Mouse (Mus musculus) mouse trophoblast stem cell (cell line): Measurements from ENCODE around the gene Ccdc54.

ENCODE experiments used
- in situ Hi-C, 2 experiments: fragments of 300-500 bp; cut with MseI, MboI; formaldehyde crosslinking; loops; 2 replicates in 1 of 2; 3 replicates in 1 of 2; pipeline ENCODE4 v1.15.1; 2025

Ccdc54 gene

GRCm38 (mm10) chr16:50591054-50591453, at the start of gene Ccdc54:
Gene Ccdc54, minus strand, starts transcription at chr16:50591154.
- in situ Hi-C loops, result no loop called here

- in situ Hi-C loops, result no loop called here
Observed at GRCm38 (mm10) chr16:50632585-50632984, 41.6 kb upstream of the Ccdc54 start.

- in situ Hi-C loops, result no loop called here
Observed at GRCm38 (mm10) chr16:50615569-50615968, 24.6 kb upstream of the Ccdc54 start.

GRCm38 (mm10) chr16:50612944-50613343, 22.0 kb upstream of the Ccdc54 start:
- in situ Hi-C loops, result no loop called here

- in situ Hi-C loops, result no loop called here
Observed at GRCm38 (mm10) chr16:50610580-50610979, 19.6 kb upstream of the Ccdc54 start.

- in situ Hi-C loops, result no loop called here
Observed at GRCm38 (mm10) chr16:50607776-50608562, 17.0 kb upstream of the Ccdc54 start.

GRCm38 (mm10) chr16:50604826-50605225, 13.9 kb upstream of the Ccdc54 start:
- in situ Hi-C loops, result no loop called here

- in situ Hi-C loops, result no loop called here
Observed at GRCm38 (mm10) chr16:50601947-50602346, 11.0 kb upstream of the Ccdc54 start.

GRCm38 (mm10) chr16:50600665-50601064, 9.7 kb upstream of the Ccdc54 start:
- in situ Hi-C loops, result no loop called here

GRCm38 (mm10) chr16:50596679-50597078, 5.7 kb upstream of the Ccdc54 start:
- in situ Hi-C loops, result no loop called here

GRCm38 (mm10) chr16:50596171-50596570, 5.2 kb upstream of the Ccdc54 start:
- in situ Hi-C loops, result no loop called here

- in situ Hi-C loops, result no loop called here
Observed at GRCm38 (mm10) chr16:50594876-50595275, 3.9 kb upstream of the Ccdc54 start.

GRCm38 (mm10) chr16:50593361-50593760, 2.4 kb upstream of the Ccdc54 start:
- in situ Hi-C loops, result no loop called here

GRCm38 (mm10) chr16:50589574-50590151, 1.3 kb downstream of the Ccdc54 start:
- in situ Hi-C loops, result no loop called here

GRCm38 (mm10) chr16:50588191-50588590, 2.8 kb downstream of the Ccdc54 start:
- in situ Hi-C loops, result no loop called here

- in situ Hi-C loops, result no loop called here
Observed at GRCm38 (mm10) chr16:50587139-50587538, 3.8 kb downstream of the Ccdc54 start.

GRCm38 (mm10) chr16:50578361-50578760, 12.6 kb downstream of the Ccdc54 start:
- in situ Hi-C loops, result no loop called here

- in situ Hi-C loops, result no loop called here
Observed at GRCm38 (mm10) chr16:50572557-50572956, 18.4 kb downstream of the Ccdc54 start.

- in situ Hi-C loops, result no loop called here
Observed at GRCm38 (mm10) chr16:50559163-50559771, 31.7 kb downstream of the Ccdc54 start.

- in situ Hi-C loops, result no loop called here
Observed at GRCm38 (mm10) chr16:50553828-50554227, 37.1 kb downstream of the Ccdc54 start.

GRCm38 (mm10) chr16:50551871-50552528, 39.0 kb downstream of the Ccdc54 start:
- in situ Hi-C loops, result no loop called here

- in situ Hi-C loops, result no loop called here
Observed at GRCm38 (mm10) chr16:50550927-50551326, 40.0 kb downstream of the Ccdc54 start.
